Mouse (Mus musculus) intestine, embryonic 16.5 days (tissue): ENCODE data around the gene N6amt1. TPM values are rescaled to one million over a fixed set of nuclear protein-coding genes. Genes with fewer than 3 reads are reported as not detected.

ENCODE experiments used
- ATAC-seq: fragments of 200-750 bp; cut with Nextera tagmentation; 2 replicates; pipeline ENCODE4 v1.8.0; 2017; ENCODE audit warnings: moderate TSS enrichment, moderate library complexity
- H3K27ac ChIP-seq: fragments of 300-500 bp; sonication (generic); 2 replicates; pipeline ENCODE4 v1.5.1; 2014; ENCODE audit warnings: mild to moderate bottlenecking, low read length
- H3K27me3 ChIP-seq: fragments of 300-500 bp; sonication (generic); replicated peaks from 2 replicates; pipeline ENCODE4 v1.6.1; 2014; ENCODE audit warnings: low read length, control low read depth, mixed read lengths; ENCODE audit not compliant: control insufficient read depth, insufficient read depth
- H3K36me3 ChIP-seq: fragments of 300-500 bp; sonication (generic); 2 replicates; pipeline ENCODE4 v1.6.1; 2014; ENCODE audit warnings: low read length, control low read depth; ENCODE audit not compliant: control insufficient read depth, insufficient read depth
- H3K4me1 ChIP-seq: fragments of 300-500 bp; sonication (generic); 2 replicates; pipeline ENCODE4 v1.6.1; 2014; ENCODE audit warnings: low read length, control low read depth, mixed read lengths; ENCODE audit not compliant: control insufficient read depth, insufficient read depth
- H3K4me2 ChIP-seq: fragments of 300-500 bp; sonication (generic); 2 replicates; pipeline ENCODE4 v1.6.1; 2014; ENCODE audit warnings: low read depth, low read length, control low read depth
- H3K4me3 ChIP-seq: fragments of 300-500 bp; sonication (generic); 2 replicates; pipeline ENCODE4 v1.5.1; 2014; ENCODE audit warnings: mild to moderate bottlenecking, low read length
- H3K9ac ChIP-seq: fragments of 300-500 bp; sonication (generic); 2 replicates; pipeline ENCODE4 v1.6.1; 2014; ENCODE audit warnings: low read depth, low read length
- H3K9me3 ChIP-seq: fragments of 300-500 bp; sonication (generic); 2 replicates; pipeline ENCODE4 v1.6.1; 2016; ENCODE audit warnings: low read length, control low read depth; ENCODE audit not compliant: control insufficient read depth
- WGBS: fragments of 180-500 bp; shearing (Covaris S2); extraction: QIAGEN DNeasy Blood & Tissue Kit; methylation state at CpG from one replicate; pipeline ENCODE4 v1.1.7; 2014; 5-methylcytosine and 5-hydroxymethylcytosine counted together
- polyA plus RNA-seq: library from polyadenylated mRNA; unstranded; fragments of >200 nt; fragmentation: Nextera tagmentation; extraction: Ambion mirVana; gene quantifications from 2 replicates; pipeline ENCODE4 v1.2.1, GENCODE M21; 2015

N6amt1 gene
- polyA plus RNA-seq: 18.8 and 20.4 TPM in 2 replicates

GRCm38 (mm10) chr16:87354075-87354583 is at the start of gene N6amt1:
TSS of gene N6amt1 (plus strand) at chr16:87354185.
- Histone ChIP-seq H3K27me3 (no peaks in the 10 kb centered on the region), H3K4me2 (peak within 1 kb of the TSS; percentile 64), H3K36me3 (0 out of 2 replicates have a peak, but pooled peaks cover 5% of the 10 kb centered on the region), H3K4me1 (no peaks in the 10 kb centered on the region), H3K9ac (peak within 1 kb of the TSS; percentile 89), H3K27ac (peak within 1 kb of the TSS; percentile 95), H3K4me3 (peak within 1 kb of the TSS; percentile 81), H3K9me3 (no peaks in the 10 kb centered on the region)
- WGBS: under 1% methylated on average over 48 of the region's 48 CpGs
- peak; percentile 100 for ATAC-seq

GRCm38 (mm10) chr16:87305251-87306011 is 48.6 kb upstream of the N6amt1 start:
- Histone ChIP-seq H3K27me3 (no peaks in the 10 kb centered on the region), H3K4me2 (no peak overlapping the region), H3K9me3 (no peaks in the 10 kb centered on the region), H3K27ac (no peak overlapping the region), H3K4me3 (no peak overlapping the region), H3K9ac (no peak overlapping the region), H3K4me1 (peaks cover 12% of the 10 kb centered on the region), H3K36me3 (no peaks in the 10 kb centered on the region)
- 76% methylated on average over 11 of the region's 11 CpGs for WGBS
- ATAC-seq: peak; percentile 58; the same call in 1 of the 2 replicates

- Histone ChIP-seq H3K4me1 (peaks cover 12% of the 10 kb centered on the region), H3K27me3 (no peaks in the 10 kb centered on the region), H3K4me3 (no peak overlapping the region), H3K9ac (no peak overlapping the region), H3K4me2 (no peak overlapping the region; the same call in 1 of the 2 replicates), H3K27ac (peak overlapping the region; percentile 5), H3K9me3 (no peaks in the 10 kb centered on the region), H3K36me3 (no peaks in the 10 kb centered on the region)
- peak; percentile 92 for ATAC-seq
- WGBS: 33% methylated on average over 10 of the region's 10 CpGs
Observed at GRCm38 (mm10) chr16:87307109-87307735, 46.8 kb upstream of the N6amt1 start.

- no peaks in the 10 kb centered on the region for H3K36me3 ChIP-seq
- H3K9me3 ChIP-seq: no peaks in the 10 kb centered on the region
- WGBS: 91% methylated on average over 4 of the region's 4 CpGs
- no peak overlapping the region for H3K27ac ChIP-seq
- H3K4me2 ChIP-seq: no peak overlapping the region
- ATAC-seq: no peak
- no peaks in the 10 kb centered on the region for H3K27me3 ChIP-seq
- H3K9ac ChIP-seq: no peak overlapping the region
- no peak overlapping the region for H3K4me3 ChIP-seq
- H3K4me1 ChIP-seq: peaks cover 9% of the 10 kb centered on the region
Observed at GRCm38 (mm10) chr16:87310659-87311058, 43.3 kb upstream of the N6amt1 start.

GRCm38 (mm10) chr16:87318200-87318811 is 35.7 kb upstream of the N6amt1 start:
- H3K27me3 ChIP-seq: no peaks in the 10 kb centered on the region
- no peak overlapping the region for H3K4me2 ChIP-seq
- no peaks in the 10 kb centered on the region for H3K9me3 ChIP-seq
- no peak overlapping the region for H3K9ac ChIP-seq
- 0 out of 2 replicates have a peak, but pooled peaks cover 6% of the 10 kb centered on the region for H3K4me1 ChIP-seq
- no peak overlapping the region for H3K27ac ChIP-seq
- WGBS: 64% methylated on average over 5 of the region's 5 CpGs
- H3K4me3 ChIP-seq: no peak overlapping the region
- H3K36me3 ChIP-seq: no peaks in the 10 kb centered on the region
- ATAC-seq: 0 out of 2 replicates have a peak, but pooled peaks have one; percentile 28

- no peaks in the 10 kb centered on the region for H3K9me3 ChIP-seq
- H3K27me3 ChIP-seq: no peaks in the 10 kb centered on the region
- 81% methylated on average over 5 of the region's 5 CpGs for WGBS
- H3K4me1 ChIP-seq: 0 out of 2 replicates have a peak, but pooled peaks cover 6% of the 10 kb centered on the region
- no peak overlapping the region for H3K9ac ChIP-seq
- H3K27ac ChIP-seq: no peak overlapping the region
- ATAC-seq: no peak
- no peak overlapping the region for H3K4me3 ChIP-seq
- no peaks in the 10 kb centered on the region for H3K36me3 ChIP-seq
- no peak overlapping the region for H3K4me2 ChIP-seq
Observed at GRCm38 (mm10) chr16:87318998-87319397, 35.0 kb upstream of the N6amt1 start.

- Histone ChIP-seq H3K4me3 (no peak overlapping the region), H3K27me3 (no peaks in the 10 kb centered on the region), H3K36me3 (no peaks in the 10 kb centered on the region), H3K4me2 (no peak overlapping the region), H3K4me1 (peaks cover 9% of the 10 kb centered on the region; the same call in 1 of the 2 replicates), H3K9me3 (no peaks in the 10 kb centered on the region), H3K27ac (no peak overlapping the region), H3K9ac (no peak overlapping the region)
- no peak for ATAC-seq
- 55% methylated on average over 5 of the region's 5 CpGs for WGBS
Observed at GRCm38 (mm10) chr16:87319541-87320251, 34.3 kb upstream of the N6amt1 start.

- Histone ChIP-seq H3K36me3 (no peaks in the 10 kb centered on the region), H3K4me1 (peaks cover 9% of the 10 kb centered on the region; the same call in 1 of the 2 replicates), H3K4me2 (no peak overlapping the region), H3K27ac (no peak overlapping the region), H3K9me3 (no peaks in the 10 kb centered on the region), H3K9ac (no peak overlapping the region), H3K4me3 (no peak overlapping the region), H3K27me3 (no peaks in the 10 kb centered on the region)
- 65% methylated on average over 2 of the region's 2 CpGs for WGBS
- ATAC-seq: no peak
Observed at GRCm38 (mm10) chr16:87320252-87320555, 33.8 kb upstream of the N6amt1 start.

- 42% methylated on average over 5 of the region's 5 CpGs for WGBS
- Histone ChIP-seq H3K36me3 (no peaks in the 10 kb centered on the region), H3K27me3 (no peaks in the 10 kb centered on the region), H3K27ac (no peak overlapping the region), H3K4me3 (no peak overlapping the region), H3K4me2 (no peak overlapping the region), H3K9ac (no peak overlapping the region), H3K4me1 (peaks cover 3% of the 10 kb centered on the region; the same call in 1 of the 2 replicates), H3K9me3 (no peaks in the 10 kb centered on the region)
- ATAC-seq: no peak
Observed at GRCm38 (mm10) chr16:87324571-87324970, 29.4 kb upstream of the N6amt1 start.
